Mouse (Mus musculus) left cerebral cortex, postnatal 25 days (tissue): ENCODE results near the gene Sort1. TPM values are rescaled to one million over a fixed set of nuclear protein-coding genes. Genes with fewer than 3 reads are reported as not detected.

Experiments used
- DNase-seq, 2 experiments: peaks; one replicate each; pipeline ENCODE4 v3.0.0; 2022; ENCODE audit warnings: low spot score in 2 of 2, mixed read lengths in 1 of 2
- intact Hi-C: fragments of 180-260 bp; cut with DNase I; formaldehyde crosslinking; loops from one replicate; pipeline ENCODE4 v1.15.1; 2025
- total RNA-seq, 2 experiments: library from RNA; stranded (reverse); gene quantifications; 2 replicates each; pipeline ENCODE4 v1.2.3; 2021

Sort1 gene
- total RNA-seq, 2 experiments from 2014 or later: 293 to 302 TPM

GRCm38 (mm10) chr3:108368721-108369120 is 84.8 kb downstream of the Sort1 start:
- DNase-seq: no peak
- intact Hi-C loops: no loop called here

DNA sequence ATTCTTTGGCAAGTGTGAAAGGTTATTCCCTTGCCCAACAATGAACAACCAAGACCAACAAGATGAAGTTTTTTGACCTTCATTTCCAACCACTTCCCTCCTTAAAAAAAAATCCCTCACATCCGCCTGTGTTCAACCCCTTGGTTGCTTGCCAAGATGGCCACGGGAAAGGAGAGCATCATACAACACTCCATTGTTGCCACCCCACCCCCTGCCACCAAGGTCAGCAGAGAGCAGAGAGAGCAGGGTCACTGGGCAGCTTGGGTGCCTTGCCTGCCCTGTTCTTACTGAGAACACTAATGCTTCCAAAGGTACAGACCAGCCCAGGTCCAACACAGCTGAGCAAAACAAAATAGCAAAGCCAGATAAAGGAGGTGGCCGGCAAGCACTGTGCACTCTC is 88.4 kb downstream of the Sort1 start:
- no peak for DNase-seq
- intact Hi-C loops: no loop called here

- intact Hi-C loops: no loop called here
- DNase-seq: no peak
These were observed 88.8 kb downstream of the Sort1 start for GRCm38 (mm10) chr3:108372691-108373090.

- intact Hi-C loops: no loop called here
- peak in 1 of 2 experiments; percentile 50 for DNase-seq
These were observed 95.2 kb downstream of the Sort1 start for GRCm38 (mm10) chr3:108378875-108379663.

DNA sequence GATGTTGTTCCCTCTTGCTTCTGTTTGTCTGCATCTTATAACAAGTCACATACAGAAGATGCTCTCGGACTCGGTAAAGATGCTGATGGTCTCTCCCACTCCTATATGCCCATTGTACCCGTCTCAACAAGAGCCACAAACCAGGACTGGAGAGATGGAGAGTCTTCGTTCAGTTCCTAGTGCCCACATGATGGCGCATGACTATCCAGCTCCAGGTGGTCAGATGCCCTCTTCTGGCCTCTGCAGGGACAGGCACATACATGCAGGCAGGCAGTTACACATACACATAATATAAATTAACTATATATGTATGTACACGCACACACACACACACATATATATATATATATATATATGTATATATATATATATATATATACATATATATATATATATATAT is 96.8 kb downstream of the Sort1 start:
- DNase-seq: no peak
- intact Hi-C loops: no loop called here

DNA sequence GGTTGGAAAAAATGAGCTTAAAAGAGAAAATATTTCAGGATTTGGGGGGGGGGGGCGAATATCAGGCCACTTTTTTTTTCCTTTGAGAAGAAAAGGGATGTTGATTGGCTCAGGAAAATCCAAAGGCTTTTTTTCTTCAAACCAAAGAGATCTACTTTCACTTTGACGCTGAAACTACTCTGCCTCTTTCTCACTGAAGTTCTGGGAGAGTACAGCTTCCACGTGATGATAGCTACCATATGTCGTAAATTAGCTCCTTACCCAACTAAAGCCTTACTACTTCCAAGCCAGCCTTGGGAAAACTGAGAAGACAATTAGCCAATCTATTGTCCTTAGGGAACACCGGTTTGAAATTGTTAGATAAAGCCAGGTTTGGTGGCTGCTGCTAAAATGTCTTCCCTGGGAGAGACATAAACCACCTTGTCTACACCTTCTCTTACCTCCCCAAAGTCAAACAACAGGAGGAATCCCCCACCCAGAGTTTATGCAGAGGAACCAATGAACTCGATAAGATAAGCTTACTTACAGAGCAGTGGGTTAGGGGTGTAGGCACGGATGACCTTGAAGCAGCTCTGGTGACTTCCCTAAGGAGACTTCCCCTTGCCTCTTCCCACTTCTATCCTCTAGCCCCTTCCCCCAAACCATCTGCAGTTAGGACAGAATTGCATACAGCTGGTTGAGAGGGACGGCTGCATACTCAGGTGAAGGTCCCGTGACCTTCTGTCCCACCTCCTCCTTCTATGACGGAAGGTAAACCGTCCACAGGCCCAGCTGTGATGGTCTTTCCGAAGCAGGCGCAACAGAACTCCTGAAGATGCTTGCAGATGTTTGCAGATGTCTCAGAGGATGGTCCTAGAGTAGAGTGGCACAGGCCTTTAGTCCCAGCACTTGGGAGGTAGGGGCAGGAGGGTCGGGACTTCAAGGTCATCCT is 98.3 kb downstream of the Sort1 start:
- intact Hi-C loops: no loop called here
- DNase-seq: peak in 1 of 2 experiments; percentile 72

- DNase-seq: peak; percentile 84 to 92
- intact Hi-C loops: no loop called here
These were observed 99.8 kb downstream of the Sort1 start, which contains the start of gene Psrc1 for GRCm38 (mm10) chr3:108383485-108384354. Psrc1 (plus strand) TSS chr3:108383839.

DNA sequence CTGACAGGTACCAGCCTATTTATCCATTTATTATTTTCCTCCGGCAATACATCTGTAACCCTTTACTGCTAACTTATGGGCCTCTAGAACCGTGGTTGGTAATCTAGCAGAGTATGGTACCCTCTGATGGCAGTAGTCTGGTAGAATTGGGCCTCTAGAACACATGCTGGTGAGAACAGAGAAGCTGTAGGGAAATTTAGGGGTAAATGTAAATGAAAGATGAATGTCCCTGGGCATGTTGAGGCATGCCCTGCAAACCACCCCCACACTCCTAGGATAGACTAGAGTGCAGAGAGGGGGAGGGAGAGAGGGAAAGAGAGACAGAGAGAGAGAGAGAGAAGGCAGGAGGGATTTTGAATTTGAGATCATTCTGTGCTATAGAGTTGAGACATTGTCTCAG is 100.5 kb downstream of the Sort1 start:
- DNase-seq: no peak
- intact Hi-C loops: no loop called here

GRCm38 (mm10) chr3:108386186-108386585 is 102.3 kb downstream of the Sort1 start:
- intact Hi-C loops: loop anchor here (2.0 kb wide), 1 partner anchor 27 kb away; no protein-coding TSS in a partner anchor
- DNase-seq: peak; percentile 72 to 96

DNA sequence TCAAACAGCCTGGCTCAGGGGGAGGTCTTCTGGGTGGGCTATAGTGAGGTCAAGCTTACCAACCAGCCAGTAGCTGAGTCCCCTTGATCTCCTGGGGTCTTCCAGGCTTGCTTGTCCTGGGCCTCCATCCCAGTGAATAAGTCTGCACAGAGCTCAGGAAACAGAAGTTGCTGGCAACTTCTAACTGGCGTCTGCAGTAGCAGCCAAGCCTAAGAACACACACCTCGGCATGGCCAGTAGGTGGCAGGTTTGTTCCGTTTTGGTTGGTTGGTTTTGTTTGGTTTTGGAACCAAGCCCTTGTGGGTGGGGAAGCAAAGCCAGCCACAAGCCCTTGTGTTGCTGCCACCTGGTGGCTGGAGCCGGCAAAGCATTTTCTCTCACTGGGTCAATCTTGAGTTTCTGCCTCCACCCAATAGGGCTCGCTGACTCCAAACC is 105.2 kb downstream of the Sort1 start:
- intact Hi-C loops: loop anchor here (1.0 kb wide), 1 partner anchor 107 kb away; no protein-coding TSS in a partner anchor
- peak; percentile 94 to 98 for DNase-seq

DNA sequence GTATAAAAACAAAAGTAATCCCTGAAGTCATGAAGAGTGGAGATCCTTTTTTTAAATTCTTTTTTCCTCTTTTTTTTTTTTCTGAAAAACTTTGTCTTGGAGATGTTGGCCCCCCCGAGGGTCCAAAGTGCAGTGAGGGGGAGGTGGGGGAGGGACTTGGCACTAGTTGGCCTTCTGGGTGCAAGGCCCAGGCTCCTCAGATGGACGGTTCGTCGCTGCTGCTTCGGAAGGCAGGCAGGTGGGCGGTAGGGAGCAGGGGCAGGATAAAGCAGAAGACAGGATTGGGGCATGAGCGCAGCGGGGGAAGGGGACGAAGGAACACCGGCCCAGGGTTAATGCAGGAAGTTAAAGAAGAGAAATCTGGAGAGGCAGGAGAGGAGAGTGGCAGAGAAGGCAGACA is 108.4 kb downstream of the Sort1 start:
- intact Hi-C loops: no loop called here
- DNase-seq: no peak

DNA sequence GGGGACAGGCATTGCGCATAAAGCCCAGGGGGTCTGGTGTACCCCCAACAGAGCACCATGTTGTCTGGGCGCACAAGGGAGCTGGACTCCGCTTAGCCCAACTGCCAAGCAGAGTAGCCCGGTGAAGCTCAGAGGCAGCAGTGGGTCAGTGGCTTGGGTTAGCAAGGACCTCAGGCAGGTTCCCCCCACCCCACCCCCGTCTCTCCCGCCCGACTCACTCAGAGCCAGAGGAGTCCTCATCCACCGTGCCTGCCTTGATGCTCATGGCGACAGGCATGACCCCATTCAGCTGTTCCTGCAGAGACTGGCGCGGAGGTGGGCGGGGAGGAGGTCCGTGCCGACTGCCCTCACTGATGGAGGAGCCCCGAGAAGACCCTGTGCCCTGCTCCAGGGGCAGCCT is 108.9 kb downstream of the Sort1 start:
- intact Hi-C loops: no loop called here
- DNase-seq: no peak

GRCm38 (mm10) chr3:108398281-108398680 is 114.4 kb downstream of the Sort1 start:
- intact Hi-C loops: no loop called here
- DNase-seq: no peak

GRCm38 (mm10) chr3:108400442-108400841 is 116.6 kb downstream of the Sort1 start:
- intact Hi-C loops: loop anchor here (2.0 to 5.0 kb wide), 2 partner anchors 37 to 162 kb away; partner anchors contain the start of gene Tmem167b
- no peak for DNase-seq

GRCm38 (mm10) chr3:108401692-108402527 is 118.0 kb downstream of the Sort1 start:
- intact Hi-C loops: loop anchor here (2.0 to 5.0 kb wide), 2 partner anchors 35 to 161 kb away; partner anchors contain the start of gene Tmem167b
- DNase-seq: peak; percentile 73 to 86

GRCm38 (mm10) chr3:108402528-108402920 is 118.6 kb downstream of the Sort1 start:
- no peak for DNase-seq
- intact Hi-C loops: loop anchor here (5.0 kb wide), 1 partner anchor 35 kb away; no protein-coding TSS in a partner anchor

- DNase-seq: peak; percentile 75 to 89
- intact Hi-C loops: loop anchor here (5.0 kb wide), 1 partner anchor 147 kb away; no protein-coding TSS in a partner anchor
These were observed 121.8 kb downstream of the Sort1 start for GRCm38 (mm10) chr3:108405536-108406305.
